Comparison of ENCODE assay signal across 31 mouse cellular contexts in genomic region chr9:99483191-99483590, GRCm38 (mm10). TPM values are rescaled to one million over a fixed set of nuclear protein-coding genes. Genes with fewer than 3 reads are reported as not detected.
A peak's percentile ranks its signal among the peaks of the same experiment; 100 is the strongest.
DNase-seq lines count a peak whose midpoint lies in the region; ATAC-seq and TF ChIP-seq lines count a peak whose summit lies in the region.
"Had no signal": no experiment of that assay in that cellular context is flagged by ENCODE, and none has a peak within 500 bp of the region (broad histone marks: within the 10 kb centered on the region; RNA-seq: fewer than 3 reads in every experiment).

No protein-coding gene starts in this region.

- no peak for TF ChIP-seq EP300 in ES-Bruce4 (IDR thresholded peaks at IDR 0.05; ENCODE audit: insufficient read depth, low read depth, low read length)

- 75% methylated on average over 4 of the region's 4 CpGs for WGBS in heart, embryonic 12.5 days

- no peaks in the 10 kb centered on the region for H3K27me3 ChIP-seq in ES-Bruce4 (ENCODE audit: control insufficient read depth, insufficient read depth, low read length, poor library complexity, severe bottlenecking)
- no peaks in the 10 kb centered on the region for H3K27me3 ChIP-seq in heart, embryonic 12.5 days (replicated peaks)
- H3K27me3 ChIP-seq: limb, embryonic 13.5 days; lung, embryonic 15.5 days; midbrain, embryonic 15.5 days; neural tube, embryonic 15.5 days; stomach, embryonic 15.5 days had no signal

- no peak for TF ChIP-seq CTCF in ES-Bruce4 (IDR thresholded peaks at IDR 0.05; ENCODE audit: low read depth, low read length)

- H3K9me3 ChIP-seq in ES-Bruce4 (replicated peaks; ENCODE audit: control insufficient read depth, insufficient read depth, low read length, poor library complexity, severe bottlenecking): no peaks in the 10 kb centered on the region
- no peaks in the 10 kb centered on the region for H3K9me3 ChIP-seq in heart, embryonic 12.5 days (replicated peaks)
- H3K9me3 ChIP-seq: limb, embryonic 13.5 days; lung, embryonic 15.5 days; midbrain, embryonic 10.5 days; midbrain, embryonic 15.5 days; neural tube, embryonic 15.5 days; stomach, embryonic 15.5 days had no signal

- H3K27ac ChIP-seq in ES-Bruce4 (ENCODE audit: insufficient read depth, low read length): peak overlapping the region; percentile 38
- H3K27ac ChIP-seq in heart, embryonic 12.5 days (ENCODE audit: poor library complexity, severe bottlenecking): no peak overlapping the region
- H3K27ac ChIP-seq: hindbrain, embryonic 14.5 days; limb, embryonic 13.5 days; lung, embryonic 15.5 days; midbrain, embryonic 10.5 days; midbrain, embryonic 15.5 days; neural tube, embryonic 15.5 days; stomach, embryonic 15.5 days had no signal

- no peak for TF ChIP-seq POLR2A in ES-Bruce4 (IDR thresholded peaks at IDR 0.05; ENCODE audit: insufficient read depth, low read length)

- no peak overlapping the region for H3K9ac ChIP-seq in ES-Bruce4 (ENCODE audit: low read depth, poor library complexity, severe bottlenecking)
- H3K9ac ChIP-seq in heart, embryonic 12.5 days: no peak overlapping the region
- H3K9ac ChIP-seq: hindbrain, embryonic 14.5 days; limb, embryonic 13.5 days; lung, embryonic 15.5 days; midbrain, embryonic 15.5 days; neural tube, embryonic 15.5 days; stomach, embryonic 15.5 days had no signal

- H3K4me2 ChIP-seq in heart, embryonic 12.5 days: no peak overlapping the region
- H3K4me2 ChIP-seq: hindbrain, embryonic 14.5 days; limb, embryonic 13.5 days; liver, embryonic 11.5 days; lung, embryonic 15.5 days; midbrain, embryonic 15.5 days; neural tube, embryonic 15.5 days; stomach, embryonic 15.5 days had no signal

- H3K4me3 ChIP-seq in ES-Bruce4 (ENCODE audit: low read depth, low read length): no peak overlapping the region
- H3K4me3 ChIP-seq in heart, embryonic 12.5 days: no peak overlapping the region
- H3K4me3 ChIP-seq: erythroblast, embryonic 14.5 days; limb, embryonic 13.5 days; lung, embryonic 15.5 days; midbrain, embryonic 10.5 days; midbrain, embryonic 15.5 days; neural tube, embryonic 15.5 days; stomach, embryonic 15.5 days had no signal

- no peaks in the 10 kb centered on the region for H3K4me1 ChIP-seq in ES-Bruce4 (ENCODE audit: control insufficient read depth, insufficient read depth, low read length)
- H3K4me1 ChIP-seq in heart, embryonic 12.5 days (replicated peaks): no peaks in the 10 kb centered on the region; the same call in 1 of the 2 replicates
- H3K4me1 ChIP-seq: midbrain, embryonic 15.5 days had no signal

- peaks cover 19% of the 10 kb centered on the region for H3K36me3 ChIP-seq in ES-Bruce4 (ENCODE audit: control insufficient read depth, insufficient read depth, low read length, poor library complexity, severe bottlenecking)
- H3K36me3 ChIP-seq in heart, embryonic 12.5 days: peaks cover 49% of the 10 kb centered on the region

- peak; percentile 62 for DNase-seq in adrenal gland, adult 2 months
- DNase-seq in adrenal gland, adult 18-20 months (ENCODE audit: low spot score in 2 of 2): no peak
- DNase-seq in adrenal gland, postnatal 10 days: peak; percentile 55
- peak; percentile 31 for DNase-seq in testis, postnatal 14 days (ENCODE audit: low spot score)
- DNase-seq in left cerebral cortex, adult 18-20 months (ENCODE audit: low spot score in 2 of 2): no peak
- DNase-seq: cerebellum, adult 18-20 months; cerebellum, postnatal 10 days; heart, postnatal 4 days; kidney, adult 9 months; kidney, postnatal 10 days; thymus, adult 18-20 months; thymus, postnatal 25 days had no signal

- no peak for ATAC-seq in heart, embryonic 12.5 days (ENCODE audit: insufficient number of reproducible peaks, low FRiP score)
- ATAC-seq: forebrain, embryonic 16.5 days; intestine, postnatal 0 days; midbrain, embryonic 15.5 days had no signal

RNA-seq across cellular contexts. Expression of gene Nme9, which starts 31.9 kb away (rescaled TPM):
- total RNA-seq in adrenal gland, adult 2 months (2021): not detected
- not detected in 2 replicates for polyA plus RNA-seq in adrenal gland, adult 2 months (2012; rRNA removed)
- total RNA-seq in adrenal gland, adult 18-20 months (2021): not detected
- not detected in 2 replicates for polyA plus RNA-seq in ES-Bruce4 (2011; ENCODE audit: insufficient read depth, insufficient read length, low read depth, missing spikeins)
- not detected for total RNA-seq in adrenal gland, postnatal 10 days (2021)
- not detected in 2 replicates for polyA plus RNA-seq in heart, embryonic 12.5 days (2016; fragmentation: Nextera tagmentation; extraction: Ambion mirVana)
- total RNA-seq in left cerebral cortex, adult 18-20 months (2021): not detected
- total RNA-seq: gastrocnemius, adult 8-10 months; granulocyte monocyte progenitor cell, adult 5-6 weeks; heart, postnatal 4 days; left cerebral cortex, postnatal 36 days; megakaryocyte progenitor cell, adult 5-6 weeks had no signal
- polyA plus RNA-seq: erythroblast, embryonic 14.5 days; forebrain, embryonic 11.5 days; limb, embryonic 13.5 days; liver, embryonic 11.5 days; liver, embryonic 16.5 days; midbrain, embryonic 10.5 days had no signal

RNA-seq across cellular contexts. Expression of gene Mras, which starts 46.0 kb away (rescaled TPM):
- total RNA-seq in adrenal gland, adult 2 months (2021): 10 to 100 TPM; 61.0 to 61.1 TPM
- 31.4 and 33.1 TPM in 2 replicates for polyA plus RNA-seq in adrenal gland, adult 2 months (2012; rRNA removed)
- 10 to 100 TPM; 59.9 to 92.3 TPM for total RNA-seq in adrenal gland, adult 18-20 months (2021)
- 6.0 and 7.9 TPM in 2 replicates for polyA plus RNA-seq in ES-Bruce4 (2011; ENCODE audit: insufficient read depth, insufficient read length, low read depth, missing spikeins)
- total RNA-seq in adrenal gland, postnatal 10 days (2021): 10 to 100 TPM; 31.7 to 39.4 TPM
- 8.1 and 8.6 TPM in 2 replicates for polyA plus RNA-seq in heart, embryonic 12.5 days (2016; fragmentation: Nextera tagmentation; extraction: Ambion mirVana)
- total RNA-seq in left cerebral cortex, adult 18-20 months (2021): 100 to 1,000 TPM; 161 to 167 TPM
- polyA plus RNA-seq: erythroblast, embryonic 14.5 days had no signal

Comparison
In these comparisons a context has a peak if more than half of its experiments do, and no peak if none do; other contexts are left out.
1. DNase-seq: peak in adrenal gland, adult 2 months (single experiment), adrenal gland, postnatal 10 days (single experiment) and testis, postnatal 14 days (single experiment); none in adrenal gland, adult 18-20 months (0 of 2) and left cerebral cortex, adult 18-20 months (0 of 2).